Mouse (Mus musculus) right cerebral cortex, postnatal 4 days (tissue): ENCODE data around the gene Igflr1.
A peak's percentile ranks its signal among the peaks of the same experiment; 100 is the strongest.

Experiments used
- DNase-seq: peaks from one replicate; pipeline ENCODE4 v3.0.0-alpha.2; 2022

Igflr1 gene

DNA sequence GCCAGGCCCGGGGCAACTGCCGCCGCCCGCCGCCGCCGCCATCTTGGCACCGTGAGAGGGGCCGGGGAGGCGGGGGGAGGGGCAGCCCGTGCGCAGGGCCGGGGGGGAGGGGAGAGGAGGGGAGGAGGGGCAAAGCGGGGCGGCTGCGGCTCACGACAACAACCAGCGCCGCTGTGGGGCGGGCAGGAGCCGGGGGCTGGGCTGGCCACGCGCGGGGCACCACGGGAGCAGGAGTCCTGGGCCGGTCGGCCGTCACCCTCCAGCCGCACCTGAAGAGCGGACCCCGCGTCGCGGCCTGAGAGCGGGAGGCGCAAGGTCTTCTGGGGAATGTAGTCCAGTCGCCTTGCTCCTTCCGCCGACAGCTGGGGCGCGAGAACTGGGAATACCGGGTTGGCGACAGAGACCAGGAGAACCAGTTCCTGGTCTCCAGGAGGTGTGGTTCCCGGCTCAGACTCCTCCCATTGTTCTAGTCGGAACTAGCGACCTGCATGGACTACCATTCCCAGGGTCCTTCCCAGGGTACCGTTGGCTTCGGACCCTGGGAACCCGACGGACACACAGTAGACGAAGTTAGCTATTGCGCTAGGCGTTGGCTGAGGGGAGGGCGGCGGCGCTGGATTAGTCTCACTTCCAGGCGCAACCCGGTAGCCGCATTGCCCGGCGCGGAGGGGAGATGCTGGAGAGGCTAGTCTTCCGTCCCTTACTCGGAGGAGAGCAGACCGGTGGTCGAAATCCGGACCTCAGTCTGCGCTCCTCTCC lies 23.6 kb downstream of the Igflr1 start, which contains the start of gene Kmt2b:
Gene Kmt2b, minus strand, starts transcription at position 51 of the 759 bp plus-strand sequence.
- DNase-seq, result peak; percentile 91

DNA sequence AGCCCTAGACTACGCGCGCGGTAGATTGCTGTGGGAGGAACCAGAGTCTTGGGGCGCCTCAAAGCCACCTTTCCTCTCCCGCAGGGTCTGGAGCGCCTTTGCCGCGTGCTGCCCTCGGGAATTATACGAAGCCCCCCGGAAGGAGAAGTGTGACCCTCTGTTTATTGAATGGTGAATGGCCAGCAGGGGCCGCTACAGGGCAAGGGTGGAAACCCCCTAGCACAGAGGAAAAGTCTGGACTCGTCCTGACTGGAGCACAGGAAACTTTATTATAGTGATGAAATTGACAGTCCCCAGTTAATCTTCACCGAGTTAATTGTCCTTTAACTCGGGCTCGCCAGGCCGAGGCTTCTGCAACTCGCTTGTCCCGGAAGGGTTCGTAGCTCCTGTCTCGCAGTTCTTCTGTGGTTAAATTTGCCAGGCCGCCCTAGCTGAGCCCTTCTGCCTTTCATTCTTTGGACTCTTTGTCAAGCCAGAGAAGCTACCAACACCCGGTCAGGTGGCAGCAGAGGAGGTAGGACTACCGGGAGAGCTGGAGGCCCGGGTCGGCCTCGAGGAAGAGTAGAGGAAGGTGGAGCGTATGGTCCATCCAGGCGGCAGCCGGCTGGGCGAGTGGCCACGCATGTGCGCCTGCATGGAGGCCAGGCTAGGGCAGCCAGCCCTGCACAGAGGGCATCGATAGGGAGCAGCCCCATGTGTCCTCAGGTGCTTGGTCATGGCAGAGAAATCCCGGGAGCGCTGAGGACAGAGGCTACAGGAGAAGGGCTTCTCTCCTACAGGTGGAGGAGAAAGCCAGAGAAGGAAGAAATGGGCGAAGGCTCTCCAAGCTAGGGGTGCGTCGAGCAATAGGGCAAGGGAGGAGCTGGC lies 24.4 kb downstream of the Igflr1 start:
- peak; percentile 96 for DNase-seq

DNA sequence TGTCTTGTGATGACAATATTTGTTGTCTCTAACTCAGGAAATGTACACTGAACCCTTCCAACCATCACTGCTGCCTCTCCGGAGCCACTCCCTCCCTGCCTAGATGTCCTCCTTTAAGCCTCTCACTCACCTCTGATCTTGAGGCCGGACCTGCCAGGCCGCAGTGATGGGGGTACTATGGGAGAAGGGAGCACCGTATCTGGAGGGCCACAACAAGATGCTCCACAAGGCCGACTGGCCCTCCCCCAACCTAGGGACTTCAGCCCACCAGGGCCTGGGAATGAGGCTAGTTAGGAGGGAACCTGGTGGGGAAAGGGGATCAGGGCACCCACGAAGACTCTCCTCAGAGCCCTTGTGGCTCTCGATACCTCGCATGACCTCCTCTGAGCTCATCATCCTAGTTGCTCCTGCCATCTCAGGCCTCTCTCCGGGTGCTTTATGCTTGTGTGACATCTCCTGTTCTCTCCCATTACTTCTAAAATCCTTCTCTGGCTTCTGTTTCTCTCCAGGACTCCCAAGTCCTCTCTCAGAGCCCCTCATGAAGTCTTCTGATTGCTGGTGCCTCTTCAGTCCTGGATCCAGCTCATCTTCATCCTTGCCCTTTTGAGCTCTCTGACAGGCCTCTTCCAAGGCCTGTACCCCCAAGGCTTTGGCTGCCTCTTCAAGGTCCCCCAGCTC lies 25.8 kb downstream of the Igflr1 start:
- no peak for DNase-seq

DNA sequence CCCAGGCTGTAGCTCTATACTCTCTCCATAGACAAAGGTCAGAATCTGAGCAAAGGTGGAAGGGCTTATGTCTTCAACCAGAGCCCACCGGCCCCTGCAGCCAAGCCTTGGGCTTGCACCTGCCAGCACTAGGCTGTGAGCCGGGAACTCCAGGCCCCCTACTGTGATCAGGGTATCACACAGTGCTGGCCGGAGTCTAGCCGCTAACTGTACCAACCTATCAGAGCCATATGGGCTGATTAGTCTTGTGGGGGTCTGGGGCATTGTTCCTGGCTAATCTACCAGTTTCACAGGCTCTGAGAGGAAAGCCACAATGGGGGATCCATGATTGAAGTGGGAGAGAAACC lies 26.4 kb downstream of the Igflr1 start:
- DNase-seq, result no peak

DNA sequence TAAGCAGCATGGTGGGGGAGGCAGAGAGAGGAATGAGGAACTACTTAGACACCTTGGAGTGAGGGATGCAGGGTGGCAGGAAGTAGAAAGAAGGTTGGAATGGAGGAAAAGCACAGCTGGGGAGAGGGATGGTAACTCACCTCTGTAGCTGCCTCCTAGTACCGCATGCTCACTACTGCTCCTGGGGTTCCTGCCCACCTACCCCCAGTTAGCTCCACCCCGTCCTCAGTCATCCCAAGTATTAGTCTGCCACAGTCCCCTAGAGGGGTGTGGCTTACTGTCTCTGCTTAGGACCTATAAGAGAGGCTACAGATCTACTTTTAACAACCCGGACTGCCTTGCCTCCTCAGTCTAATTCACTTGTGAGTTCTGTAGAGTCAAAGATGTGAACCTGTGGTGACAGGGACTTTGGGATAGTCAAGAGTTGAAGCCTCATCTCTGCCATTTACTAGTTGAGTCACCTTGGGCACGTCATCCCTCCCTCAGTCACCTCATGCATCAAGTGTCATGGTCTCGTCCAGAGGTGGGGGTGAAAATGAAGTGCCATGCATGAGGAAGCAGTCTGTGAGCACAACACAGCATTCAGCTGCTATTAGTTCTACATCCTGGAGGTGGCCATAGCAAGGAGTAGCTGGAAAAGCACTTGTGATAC lies 27.7 kb downstream of the Igflr1 start:
- no peak for DNase-seq

DNA sequence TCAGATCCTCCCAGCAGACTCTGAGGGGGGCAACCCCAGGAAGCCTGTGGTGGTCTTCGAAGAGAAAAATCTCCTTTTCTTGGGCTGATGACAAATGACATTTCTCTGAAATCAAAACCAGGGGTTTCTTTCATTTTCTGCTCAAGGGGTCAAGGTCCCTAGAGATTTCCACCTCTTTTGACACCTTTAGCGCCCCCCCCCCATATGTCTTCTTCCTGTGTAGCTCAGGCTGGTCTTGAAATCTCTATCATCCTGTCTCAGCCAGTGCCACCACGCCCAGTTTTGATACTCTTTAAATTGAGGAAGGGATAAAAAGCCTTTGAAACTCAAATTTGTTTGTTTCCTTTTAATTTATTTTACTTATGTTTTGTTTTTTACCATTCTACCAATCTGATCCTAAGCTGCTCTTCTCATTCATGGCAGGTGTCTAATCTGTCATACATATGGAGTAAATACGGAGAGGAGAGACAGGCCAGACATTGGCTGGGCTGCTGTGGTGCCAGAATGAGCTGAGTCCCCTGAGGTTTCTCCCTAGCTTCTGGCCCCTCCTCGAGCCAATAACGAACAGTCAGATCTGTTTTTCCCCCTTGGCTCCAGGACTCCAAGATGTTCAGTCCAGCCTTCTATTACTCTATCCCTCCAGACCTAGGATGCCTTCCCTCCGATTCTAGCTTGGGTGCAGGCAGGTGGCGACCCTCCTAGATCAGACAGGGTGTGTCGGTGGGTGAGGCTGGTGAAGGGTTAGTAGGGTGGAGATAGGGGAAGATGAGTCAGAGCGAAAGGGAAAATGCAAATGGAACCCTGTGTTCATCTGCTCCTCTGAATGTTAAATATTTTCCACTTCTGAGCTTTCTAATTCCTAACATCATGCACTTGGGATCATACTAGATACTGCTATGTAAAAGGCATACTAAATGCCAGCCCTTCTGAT lies 28.6 kb downstream of the Igflr1 start:
- DNase-seq, result no peak

DNA sequence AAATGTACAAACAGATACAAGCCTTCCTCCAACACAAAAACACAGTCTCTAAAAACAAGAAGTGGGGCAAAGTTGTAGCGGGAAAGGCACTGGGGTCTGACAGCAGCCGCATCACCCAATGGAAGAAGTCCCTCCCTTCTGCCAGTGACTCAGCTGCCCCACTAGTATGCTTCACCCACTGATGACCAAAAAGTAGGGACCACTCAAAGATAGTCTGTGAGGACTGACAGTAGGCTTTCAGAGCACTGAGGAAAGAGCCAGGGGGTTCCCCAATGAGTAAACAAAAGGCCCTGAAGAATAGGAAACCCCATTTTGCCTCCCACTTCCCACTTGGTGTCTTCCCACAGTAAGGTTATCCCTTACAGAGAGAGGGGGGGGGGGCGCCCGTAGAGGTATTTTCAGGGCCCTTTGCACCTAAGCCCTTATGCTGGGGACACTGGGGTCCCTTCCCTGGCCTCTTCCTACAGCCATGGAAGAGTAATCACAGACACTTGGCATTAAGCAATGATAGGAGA lies 29.3 kb downstream of the Igflr1 start:
- no peak for DNase-seq

DNA sequence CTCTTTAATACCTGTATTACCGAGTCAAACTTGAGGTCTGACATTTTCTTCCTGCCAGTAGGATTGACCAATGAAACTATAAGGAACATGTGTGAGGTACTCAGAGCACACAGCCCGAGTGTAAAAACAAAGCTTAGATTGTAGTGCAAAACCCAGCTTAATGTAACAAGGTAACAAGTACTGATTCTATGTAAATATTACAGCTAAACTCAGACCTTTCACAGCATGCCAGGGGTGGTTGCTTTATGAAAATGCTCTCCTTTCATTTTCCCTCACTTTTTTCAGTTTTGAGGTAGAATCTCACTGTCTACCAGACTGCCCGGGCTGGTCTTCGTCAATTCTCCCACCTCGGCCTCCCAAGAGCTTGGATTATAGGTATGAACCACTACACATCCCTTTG lies 30.9 kb downstream of the Igflr1 start:
- no peak for DNase-seq

DNA sequence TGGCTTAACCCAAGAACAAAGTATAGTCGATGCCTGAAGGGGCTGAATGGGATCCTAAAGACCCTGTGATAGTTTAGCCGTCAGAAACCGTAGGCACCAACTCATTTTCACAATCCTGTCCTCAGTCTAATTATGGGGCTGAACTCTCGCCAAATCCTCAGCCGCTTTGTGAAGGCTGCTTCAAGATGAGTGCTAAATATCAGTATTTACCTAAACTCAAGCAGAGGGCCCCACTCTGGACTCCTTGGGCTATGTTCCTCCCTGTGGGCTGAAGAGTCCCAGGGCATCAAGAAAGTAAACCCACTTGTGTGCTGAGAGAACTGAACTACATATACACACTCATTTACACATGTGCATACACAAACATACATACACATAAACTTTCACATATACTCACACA lies 31.6 kb downstream of the Igflr1 start:
- DNase-seq, result no peak

DNA sequence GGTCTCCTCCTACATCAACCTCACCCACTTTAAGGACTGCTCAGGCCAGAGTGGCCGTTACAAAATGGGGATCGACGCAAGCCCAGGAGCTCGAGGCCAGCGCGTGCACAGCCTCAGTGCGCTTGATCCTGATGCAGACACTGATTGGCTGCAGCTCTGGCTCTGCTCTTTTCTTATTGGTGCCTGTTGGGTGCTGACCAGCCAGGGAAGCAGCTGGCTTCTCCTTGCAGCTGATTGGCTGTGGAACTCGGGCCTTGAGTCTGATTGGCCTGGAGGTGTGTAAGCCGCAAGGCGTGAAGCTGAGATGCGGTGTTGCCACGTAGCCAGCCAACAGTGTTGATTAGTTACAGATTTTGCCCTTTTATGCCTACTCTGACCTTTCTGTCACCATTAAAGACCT lies 33.6 kb downstream of the Igflr1 start, which contains the start of gene Zbtb32:
Gene Zbtb32, minus strand, starts transcription at position 124 of the 400 bp plus-strand sequence.
- DNase-seq, result no peak

DNA sequence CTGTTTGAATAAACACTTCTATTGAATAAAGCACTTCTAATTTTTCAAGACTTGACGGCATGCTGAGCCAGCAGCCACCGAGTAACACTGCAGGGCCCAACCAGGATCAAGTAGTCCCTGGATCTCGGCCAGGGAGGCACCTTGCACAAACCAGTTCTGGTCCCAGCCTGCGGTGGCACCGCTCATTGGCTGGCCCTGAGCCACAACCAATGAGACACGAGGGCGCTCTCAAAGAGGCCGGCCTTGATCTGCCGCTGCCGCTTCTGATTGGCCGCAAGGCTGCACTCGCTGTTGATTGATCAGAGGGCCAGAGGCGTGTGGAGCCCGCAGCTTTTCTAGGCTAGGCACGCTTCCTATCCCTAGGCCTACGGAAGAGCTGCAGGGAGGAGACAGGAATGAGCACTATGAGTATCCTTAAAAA lies 34.7 kb downstream of the Igflr1 start:
- DNase-seq, result peak; percentile 88

DNA sequence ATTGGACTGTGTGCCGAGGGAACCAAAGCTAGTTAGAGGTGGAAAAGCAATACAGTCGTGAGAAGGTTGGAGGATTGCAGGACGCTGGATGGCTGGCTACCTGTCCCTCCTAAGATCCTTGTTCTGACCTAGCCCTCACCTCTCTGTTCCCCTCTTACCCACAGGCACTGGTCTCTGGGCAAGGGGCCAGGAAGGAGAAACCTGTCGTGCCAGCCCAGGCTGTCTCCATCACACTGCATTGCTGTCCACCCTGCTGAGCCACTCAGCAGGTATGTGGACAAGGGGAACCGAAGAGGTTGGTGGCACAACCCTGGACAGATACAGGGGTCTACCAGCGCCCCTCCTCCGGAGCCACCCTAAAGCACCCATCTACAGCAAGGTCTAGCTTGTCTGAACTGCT lies 35.4 kb downstream of the Igflr1 start:
- DNase-seq, result no peak

DNA sequence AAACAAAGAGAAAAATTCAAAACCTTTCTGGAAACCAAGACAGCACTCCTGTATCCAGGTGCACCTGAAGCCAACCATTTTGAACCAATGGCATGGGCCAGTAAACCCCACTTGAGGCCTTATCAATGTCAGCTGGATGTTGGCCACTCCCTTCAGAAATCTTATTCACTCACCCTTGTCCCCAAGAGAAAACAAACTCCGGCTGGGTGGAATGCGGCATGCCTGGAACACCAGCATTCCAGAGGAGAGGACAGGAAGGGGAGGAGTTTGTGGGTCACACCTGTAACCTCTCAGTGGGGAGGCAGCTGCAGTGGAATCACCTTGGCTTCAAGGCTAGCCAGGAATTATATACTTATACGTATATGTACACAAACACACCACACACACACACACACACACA lies 37.4 kb downstream of the Igflr1 start:
- DNase-seq, result no peak

DNA sequence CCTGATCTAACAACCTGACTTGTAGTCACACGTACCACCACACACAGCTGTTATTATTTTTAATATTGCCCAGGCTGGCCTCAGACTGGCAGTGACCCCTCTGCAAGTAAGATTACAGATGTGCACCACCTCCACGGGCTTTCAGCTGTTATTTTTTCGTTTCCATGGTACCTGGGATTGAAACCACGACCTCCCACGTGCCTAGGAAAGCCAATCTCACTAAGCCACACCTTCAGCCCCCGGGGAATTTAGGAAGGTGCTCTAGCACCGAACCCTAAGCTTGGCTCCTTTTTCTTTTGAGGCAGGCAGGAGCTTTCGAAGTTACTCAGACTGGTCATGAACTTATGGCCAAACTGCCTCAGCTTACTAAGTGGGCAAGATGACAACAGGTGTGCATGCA lies 39.2 kb downstream of the Igflr1 start:
- DNase-seq, result no peak

DNA sequence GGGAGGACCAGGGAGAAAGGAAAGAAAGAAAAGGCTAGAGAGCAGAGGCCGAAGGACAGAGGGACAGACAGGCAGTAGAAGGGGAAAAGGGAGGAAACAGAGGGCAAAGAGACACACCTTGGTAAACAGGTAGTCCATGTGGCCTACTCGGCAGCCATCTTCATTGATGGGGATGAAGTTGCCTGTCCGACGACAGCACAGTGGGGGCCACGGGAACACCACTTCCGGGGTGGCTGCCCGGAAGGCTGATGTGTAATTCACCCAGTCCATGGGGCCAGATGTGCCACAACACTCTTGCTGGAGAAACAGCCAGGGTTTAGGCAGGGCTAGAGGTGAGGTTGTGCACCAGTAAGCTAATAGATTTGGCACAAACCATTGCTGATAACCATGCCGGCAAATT lies 39.7 kb downstream of the Igflr1 start:
- DNase-seq, result no peak

DNA sequence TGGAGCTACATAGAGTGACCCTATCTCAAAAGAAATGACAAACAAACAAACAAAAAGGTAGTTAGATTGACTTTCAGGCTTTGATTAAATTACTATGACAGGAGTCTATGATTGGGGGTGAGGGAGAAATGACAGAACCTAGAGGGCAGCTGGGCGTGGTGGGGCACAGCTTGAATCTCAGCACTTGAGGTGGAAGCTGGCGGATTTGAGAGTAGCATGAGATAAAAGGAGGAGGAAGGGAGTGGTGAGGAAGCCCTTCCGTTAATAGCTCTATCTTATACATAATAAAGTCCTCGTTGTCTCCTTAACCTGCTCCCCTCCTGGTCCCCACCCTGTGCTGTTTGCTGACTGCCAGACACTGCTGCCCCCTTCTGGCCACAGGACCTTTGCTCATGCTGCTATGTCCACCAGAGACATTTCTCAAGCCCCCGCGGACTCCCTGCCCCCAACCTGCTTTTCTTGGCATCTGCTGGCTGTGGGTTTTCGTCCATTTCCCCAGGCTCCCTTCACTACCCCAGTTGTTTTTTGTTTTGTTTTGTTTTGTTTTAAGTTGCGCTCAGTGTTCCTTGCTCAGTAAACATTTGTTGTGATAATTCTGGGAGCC lies 42.6 kb downstream of the Igflr1 start:
- DNase-seq, result no peak

DNA sequence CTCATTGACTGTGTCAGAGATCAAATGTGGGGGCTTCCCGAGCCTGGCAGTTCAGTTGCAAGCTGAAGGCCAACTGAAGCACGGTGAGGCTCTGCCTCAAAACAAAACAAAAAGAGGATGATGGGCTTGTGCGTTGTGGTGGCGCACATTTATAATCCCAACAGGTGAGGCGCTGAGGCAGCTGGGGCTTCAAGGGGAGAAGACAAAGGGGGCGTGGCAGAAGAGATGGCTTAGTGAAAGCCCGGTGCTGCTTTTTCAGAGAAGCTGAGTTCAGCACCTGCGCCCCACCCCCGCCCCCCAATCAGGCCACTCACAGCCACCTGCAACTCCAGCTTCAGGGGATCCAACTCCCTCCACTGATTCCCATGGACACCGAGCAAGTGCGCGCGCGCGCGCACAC lies 43.2 kb downstream of the Igflr1 start:
- no peak for DNase-seq

DNA sequence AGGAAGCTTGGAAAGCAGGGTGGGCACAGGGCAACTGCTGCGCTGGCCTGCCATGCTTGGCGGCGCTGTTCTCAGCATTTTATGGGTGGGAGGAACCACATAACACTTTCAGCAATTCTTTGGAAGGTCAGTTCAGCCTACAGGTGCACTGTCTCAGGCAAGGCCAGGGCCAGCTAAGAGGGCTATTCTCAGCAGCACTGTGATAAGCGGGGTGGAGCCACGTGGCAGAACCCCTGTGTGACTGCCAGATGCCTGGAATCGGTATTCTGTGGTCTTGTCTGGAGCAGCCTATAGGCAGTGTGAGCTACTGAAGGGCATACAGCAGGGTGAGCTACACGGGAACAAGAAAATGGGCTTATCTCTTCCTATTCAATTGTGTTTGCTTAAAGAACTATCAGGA lies 44.8 kb downstream of the Igflr1 start:
- no peak for DNase-seq

DNA sequence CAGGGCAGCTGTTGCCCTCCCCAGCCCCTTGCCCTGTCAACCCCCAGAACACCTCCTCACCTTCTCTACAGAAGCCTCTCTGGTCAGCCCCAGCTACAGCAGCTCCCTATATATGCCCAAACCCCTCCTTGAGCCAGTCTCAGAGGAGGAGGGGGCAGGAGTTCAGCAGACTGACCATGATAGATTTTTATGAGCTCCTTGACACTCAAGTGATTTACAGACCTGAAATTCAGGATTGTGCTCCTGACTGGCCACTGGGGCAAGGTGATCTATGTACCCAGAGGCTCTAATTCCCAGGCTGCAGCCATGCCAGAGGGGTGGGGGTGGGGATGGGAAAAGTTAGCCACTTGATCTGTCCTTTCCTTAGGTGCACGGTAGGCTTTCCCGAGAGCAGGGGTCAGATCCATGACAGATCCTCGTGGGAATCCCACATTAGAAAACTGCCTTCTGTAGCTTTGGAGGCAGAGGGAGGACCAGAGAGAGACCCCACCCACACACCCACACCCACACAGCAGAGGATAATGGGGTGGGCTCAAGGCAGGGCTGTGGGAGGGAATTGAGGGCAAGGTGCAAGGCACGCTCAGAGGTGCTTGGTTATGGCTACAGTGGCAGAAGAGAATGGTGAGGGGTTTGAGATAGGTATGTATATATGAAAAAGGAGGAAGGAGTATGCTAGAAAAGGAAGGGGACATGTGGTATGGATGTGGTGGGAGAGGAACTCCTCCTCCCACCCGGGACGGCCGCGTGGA lies 47.6 kb downstream of the Igflr1 start, which contains the start of gene Upk1a:
Gene Upk1a, minus strand, starts transcription at position 194 of the 749 bp plus-strand sequence.
- DNase-seq, result no peak

DNA sequence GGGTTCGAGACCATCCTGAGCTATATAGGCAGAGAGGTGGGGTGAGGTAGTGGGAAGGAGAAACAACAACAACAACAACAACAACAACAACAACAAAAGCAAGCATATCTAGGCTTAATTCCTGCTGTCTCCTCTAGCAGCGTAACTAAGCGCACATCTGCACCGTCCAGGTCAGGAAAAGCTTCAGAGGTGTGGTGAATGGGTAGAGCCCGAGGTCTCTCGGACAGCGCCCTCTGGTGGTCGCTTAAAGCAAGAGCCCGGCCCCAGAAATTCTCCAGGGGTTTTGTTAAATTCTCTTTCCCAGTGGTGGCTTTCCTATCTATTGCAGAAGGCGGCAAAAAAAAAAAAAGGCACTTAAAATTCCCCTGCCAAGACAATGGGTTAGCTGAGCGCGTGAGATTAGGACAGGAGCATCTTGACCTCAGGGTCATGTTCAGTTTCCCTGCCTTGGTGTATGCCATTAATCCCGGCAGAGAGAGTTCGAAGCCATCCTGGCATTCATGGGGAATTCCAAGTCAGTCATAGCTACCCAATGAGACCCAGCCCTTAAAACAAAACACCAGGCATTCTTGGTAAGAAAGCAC lies 48.4 kb downstream of the Igflr1 start:
- DNase-seq, result peak; percentile 64
